Mouse (Mus musculus) CH12F3 (cell line): Measurements from ENCODE around the gene Tns1.

Source experiments
- in situ Hi-C: fragments of 300-500 bp; cut with MboI; formaldehyde crosslinking; loops from 2 replicates; pipeline ENCODE4 v1.14.3; 2020; ENCODE audit warnings: low sequenced_read_pairs

Tns1 gene

GRCm38 (mm10) chr1:74092242-74092641 lies 32.0 kb downstream of the Tns1 start:
- in situ Hi-C loops, result loop anchor here (25.0 kb wide), 1 partner anchor 180 kb away; no protein-coding TSS in a partner anchor

- in situ Hi-C loops, result loop anchor here (25.0 kb wide), 1 partner anchor 179 kb away; no protein-coding TSS in a partner anchor
Observed at GRCm38 (mm10) chr1:74091611-74092224, 32.5 kb downstream of the Tns1 start.

DNA sequence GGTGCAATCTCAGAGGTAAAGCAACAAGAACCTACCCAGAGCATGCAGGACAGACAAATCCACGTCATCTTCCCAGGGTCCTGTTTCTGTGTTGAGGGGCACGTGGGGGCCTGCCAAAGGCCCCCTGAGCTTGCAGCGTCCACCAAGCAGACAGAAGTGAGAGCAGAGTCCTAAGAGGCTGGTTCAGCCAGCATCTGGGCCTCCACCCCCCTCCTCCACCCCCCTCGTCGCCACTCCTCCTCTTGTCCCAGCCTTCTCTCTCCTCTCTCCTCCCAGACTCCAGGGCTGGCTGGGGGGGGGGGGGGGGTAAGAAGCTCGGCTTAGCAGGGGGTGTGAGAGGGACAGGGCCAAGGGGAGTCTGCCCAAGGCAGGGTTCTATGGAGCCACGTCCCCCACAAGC lies 33.1 kb downstream of the Tns1 start:
- in situ Hi-C loops, result loop anchor here (25.0 kb wide), 1 partner anchor 179 kb away; no protein-coding TSS in a partner anchor

- in situ Hi-C loops, result loop anchor here (25.0 kb wide), 1 partner anchor 178 kb away; no protein-coding TSS in a partner anchor
Observed at GRCm38 (mm10) chr1:74090329-74090728, 33.9 kb downstream of the Tns1 start.

- in situ Hi-C loops, result loop anchor here (25.0 kb wide), 1 partner anchor 176 kb away; no protein-coding TSS in a partner anchor
Observed at GRCm38 (mm10) chr1:74088569-74088968, 35.7 kb downstream of the Tns1 start.

DNA sequence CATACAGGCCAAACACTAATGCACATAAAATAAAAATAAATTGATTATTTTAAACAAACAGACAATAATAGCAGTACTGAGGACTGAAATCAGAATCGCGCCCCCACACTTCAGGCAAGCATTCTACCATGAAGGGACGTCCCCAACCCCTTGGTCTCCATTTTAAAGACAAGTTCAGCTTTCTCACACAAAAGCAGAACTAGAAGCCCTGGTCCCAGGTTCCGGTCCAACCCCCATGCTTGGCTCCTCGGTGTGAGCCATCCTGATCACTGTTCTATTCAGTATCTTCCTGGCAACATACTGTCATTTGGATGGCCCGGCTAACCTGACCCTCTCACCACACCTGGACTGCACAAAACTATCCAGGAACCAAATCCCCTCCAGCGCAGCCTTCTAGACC lies 38.7 kb downstream of the Tns1 start:
- in situ Hi-C loops, result loop anchor here (25.0 kb wide), 1 partner anchor 173 kb away; no protein-coding TSS in a partner anchor

GRCm38 (mm10) chr1:74084752-74085151 lies 39.5 kb downstream of the Tns1 start:
- in situ Hi-C loops, result loop anchor here (25.0 kb wide), 1 partner anchor 172 kb away; no protein-coding TSS in a partner anchor

DNA sequence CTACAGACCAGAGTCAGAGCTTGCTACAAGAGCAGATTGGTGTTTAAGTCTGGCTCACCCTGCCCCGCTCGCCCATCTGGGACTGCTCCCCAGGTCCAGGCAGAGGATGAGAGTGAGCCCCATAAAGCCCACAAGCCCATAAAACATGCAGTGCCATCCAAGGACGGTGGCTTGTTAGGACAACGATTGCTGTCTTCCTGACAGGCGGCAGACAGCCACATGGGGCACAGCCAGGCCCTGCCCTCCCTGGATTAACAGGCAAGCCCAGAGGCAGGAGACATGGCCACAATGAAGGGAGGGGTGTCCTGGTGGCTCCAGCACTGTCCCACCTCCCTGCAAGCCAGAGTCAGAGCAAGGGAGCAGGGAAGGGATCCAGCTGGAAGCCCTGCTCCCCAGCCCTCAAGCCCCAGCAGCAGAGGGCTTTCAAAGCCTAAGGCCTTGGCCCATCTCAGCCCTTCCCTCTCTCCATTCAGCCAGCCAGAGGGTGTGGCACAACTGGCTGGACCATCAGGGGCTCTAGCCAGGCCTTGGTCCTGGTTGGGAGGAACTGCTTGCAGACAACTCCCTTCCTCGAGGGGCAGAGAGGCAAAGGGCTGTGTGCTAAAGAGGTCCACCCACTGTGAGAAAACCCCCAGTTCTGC lies 40.1 kb downstream of the Tns1 start:
- in situ Hi-C loops, result loop anchor here (25.0 kb wide), 1 partner anchor 172 kb away; no protein-coding TSS in a partner anchor

DNA sequence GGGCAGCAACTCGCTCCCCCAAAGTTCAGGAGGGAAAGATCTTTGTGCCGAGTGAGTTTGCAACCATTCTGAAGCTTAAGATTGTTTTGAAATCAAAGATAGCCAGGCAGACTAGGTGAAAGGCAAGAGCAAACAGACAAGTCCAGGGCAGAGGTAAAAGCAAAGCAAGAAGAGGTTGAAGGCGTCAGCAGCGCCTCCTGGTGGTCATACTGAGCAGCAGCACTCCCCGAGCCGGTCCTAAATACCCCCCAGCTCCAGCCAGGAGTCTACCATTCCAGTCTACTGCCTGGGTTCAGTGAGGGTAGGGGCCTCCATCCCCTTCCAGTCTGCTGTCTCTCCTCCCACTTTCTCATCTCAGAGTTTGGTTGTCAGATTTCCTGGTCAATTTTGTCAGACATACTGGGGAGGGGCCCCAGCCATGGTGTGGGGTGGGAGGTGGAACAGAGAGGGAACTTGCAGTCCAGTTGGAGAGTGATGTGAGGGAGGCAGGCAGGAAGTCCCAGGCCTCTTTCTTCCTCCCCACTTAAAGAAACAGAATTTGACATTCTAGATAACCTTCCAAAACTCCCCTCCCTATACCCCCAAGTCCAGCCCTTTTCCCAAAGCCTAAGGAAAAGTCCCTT lies 41.3 kb downstream of the Tns1 start:
- in situ Hi-C loops, result loop anchor here (25.0 kb wide), 1 partner anchor 171 kb away; no protein-coding TSS in a partner anchor

DNA sequence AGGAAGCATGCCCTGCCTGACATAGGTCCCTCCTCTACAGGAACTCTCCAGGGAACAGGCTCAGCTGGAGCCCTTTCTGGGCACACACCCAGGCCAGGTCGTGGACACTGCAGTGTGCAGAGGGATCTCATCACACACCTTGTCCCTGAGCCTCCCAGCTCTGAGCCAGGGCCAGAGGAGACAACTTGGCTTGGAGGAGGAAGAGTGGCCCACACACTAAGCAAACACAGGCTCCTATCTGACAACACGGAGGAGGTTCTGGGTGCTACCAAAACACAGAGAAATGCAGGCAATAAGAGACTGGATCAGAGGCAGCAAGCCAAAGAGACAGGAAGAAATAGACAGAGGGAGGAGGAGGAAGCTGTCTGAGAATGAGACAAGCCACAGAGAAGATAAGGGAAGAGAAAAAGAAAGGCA lies 42.7 kb downstream of the Tns1 start:
- in situ Hi-C loops, result loop anchor here (25.0 kb wide), 1 partner anchor 169 kb away; no protein-coding TSS in a partner anchor

DNA sequence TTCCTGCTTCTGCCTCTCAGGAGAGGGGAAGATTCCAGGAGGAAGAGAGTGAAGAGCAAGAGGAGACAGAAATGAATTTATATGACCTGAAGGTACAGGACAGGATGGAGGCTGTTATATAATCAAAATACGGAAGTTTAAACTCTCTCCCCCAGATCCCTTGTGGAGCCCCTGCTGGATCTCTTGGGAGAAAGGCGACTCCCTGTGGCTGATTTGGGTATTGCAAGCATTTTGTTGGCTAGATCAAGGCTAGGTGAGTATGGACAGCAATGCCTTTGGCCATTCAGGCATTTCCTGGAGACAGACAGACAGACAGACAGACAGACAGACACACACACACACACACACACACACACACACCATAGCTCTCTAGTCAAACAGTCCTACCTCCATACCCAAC lies 46.9 kb downstream of the Tns1 start:
- in situ Hi-C loops, result loop anchor here (10.0 to 25.0 kb wide), 2 partner anchors 83 to 165 kb away; no protein-coding TSS in a partner anchor

GRCm38 (mm10) chr1:74076230-74076629 lies 48.0 kb downstream of the Tns1 start:
- in situ Hi-C loops, result loop anchor here (10.0 to 25.0 kb wide), 2 partner anchors 81 to 164 kb away; no protein-coding TSS in a partner anchor

GRCm38 (mm10) chr1:74074693-74075485 lies 49.4 kb downstream of the Tns1 start:
- in situ Hi-C loops, result loop anchor here (10.0 to 25.0 kb wide), 2 partner anchors 80 to 163 kb away; no protein-coding TSS in a partner anchor

DNA sequence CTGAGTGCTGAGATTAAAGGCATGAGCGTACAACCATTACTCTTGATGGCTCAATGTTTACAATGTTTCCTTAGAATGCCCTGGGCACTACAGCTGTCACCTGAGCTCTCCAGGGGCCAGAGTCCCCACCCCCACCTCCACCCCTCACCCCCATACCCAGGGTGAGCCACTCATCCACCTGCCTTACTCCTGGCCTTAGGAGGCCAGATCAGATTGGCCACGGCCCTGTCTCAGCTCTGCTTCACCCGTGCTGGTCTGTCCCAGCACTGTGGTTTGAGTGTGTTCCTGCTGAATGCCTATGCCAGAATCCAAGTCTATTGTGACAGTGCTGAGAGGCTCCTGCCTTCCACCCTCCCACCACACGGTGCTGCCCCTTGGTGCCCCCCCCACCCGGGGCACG lies 50.5 kb downstream of the Tns1 start:
- in situ Hi-C loops, result loop anchor here (10.0 kb wide), 1 partner anchor 79 kb away; no protein-coding TSS in a partner anchor

DNA sequence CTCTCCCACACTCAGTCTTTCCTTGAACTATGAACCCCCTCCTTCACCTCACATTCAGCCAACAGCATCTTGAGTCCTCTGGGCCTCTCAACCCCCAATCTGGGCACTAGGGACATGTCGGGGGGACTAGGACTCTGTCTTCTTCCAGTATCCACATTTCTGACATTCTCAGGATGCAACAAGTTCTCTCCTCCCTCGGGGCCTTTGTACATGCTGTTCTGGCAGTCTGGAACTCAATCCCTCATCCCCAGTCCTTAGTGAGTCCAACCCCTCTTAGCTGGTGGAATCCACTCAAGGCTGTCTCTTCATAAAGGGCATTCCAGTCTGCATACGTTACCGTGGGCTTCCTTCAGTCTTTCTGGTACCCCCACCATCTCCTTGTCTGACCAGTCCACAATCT lies 53.5 kb downstream of the Tns1 start:
- in situ Hi-C loops, result loop anchor here (10.0 kb wide), 1 partner anchor 76 kb away; no protein-coding TSS in a partner anchor

- in situ Hi-C loops, result loop anchor here (10.0 kb wide), 1 partner anchor 75 kb away; no protein-coding TSS in a partner anchor
Observed at GRCm38 (mm10) chr1:74070001-74070551, 54.2 kb downstream of the Tns1 start.

- in situ Hi-C loops, result no loop called here
Observed at GRCm38 (mm10) chr1:74069085-74069835, 55.0 kb downstream of the Tns1 start.

DNA sequence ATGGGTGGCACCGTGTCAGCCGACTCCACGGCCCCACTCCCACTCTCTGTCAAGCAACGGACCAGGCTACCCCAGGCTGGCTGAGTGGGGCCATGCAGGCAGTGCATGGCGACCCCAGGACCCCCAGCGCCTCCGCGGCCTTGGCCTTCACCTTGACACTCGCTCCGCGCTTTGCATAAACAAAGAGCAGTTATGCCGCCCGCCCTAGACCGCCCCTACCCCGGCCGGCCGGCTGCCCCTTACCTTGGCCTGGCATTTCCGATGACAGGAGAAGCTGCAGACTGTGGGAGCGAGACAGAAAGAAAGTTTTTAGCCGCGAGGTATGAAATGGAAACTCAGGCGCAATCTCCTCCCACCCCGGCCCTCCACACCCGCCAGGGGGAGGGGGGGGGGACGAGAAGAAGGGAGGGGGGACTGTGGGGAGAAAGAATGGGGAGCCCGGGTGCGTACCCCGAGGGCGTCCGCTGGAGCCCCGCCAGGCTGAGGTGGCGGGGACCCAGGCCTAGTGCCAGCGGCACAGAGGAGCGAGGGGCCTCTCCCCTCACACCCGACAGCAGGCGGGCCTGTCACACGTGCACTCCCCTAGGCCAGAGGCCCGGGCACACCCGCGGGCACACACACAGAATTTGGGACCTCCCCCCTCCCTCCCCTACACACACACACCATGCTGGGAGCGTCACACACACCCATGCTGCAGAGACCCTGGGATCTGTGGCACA lies 55.7 kb downstream of the Tns1 start:
- in situ Hi-C loops, result no loop called here

DNA sequence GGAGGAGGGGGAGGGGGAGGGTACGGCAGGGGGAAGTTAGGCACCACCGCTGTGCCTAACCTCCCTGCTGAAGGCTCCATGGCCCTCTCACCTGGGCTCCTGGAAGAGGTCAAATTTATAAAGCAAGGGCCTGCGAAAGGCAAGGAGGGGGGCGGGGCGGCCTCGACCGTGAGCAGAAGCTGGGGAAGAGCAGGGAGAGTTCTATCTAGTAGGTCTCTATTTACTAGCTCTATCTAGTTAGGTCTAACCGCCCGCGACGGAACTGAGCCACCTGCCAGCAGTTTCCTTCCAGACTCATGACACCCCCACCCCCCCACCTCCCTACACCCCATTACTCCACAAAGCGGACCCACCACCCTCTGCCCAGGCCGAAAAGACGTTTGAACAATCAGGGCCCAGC lies 56.4 kb downstream of the Tns1 start:
- in situ Hi-C loops, result no loop called here
